Mouse (Mus musculus): ENCODE results near the gene Pnpla7. TPM values are rescaled to one million over a fixed set of nuclear protein-coding genes. Genes with fewer than 3 reads are reported as not detected.

Pnpla7 gene
- polyA plus RNA-seq, 1 experiment from 2014 or later: 16.7 TPM

- 75% methylated on average over 8 of the region's 8 CpGs for WGBS
- Histone ChIP-seq H3K27me3 (replicated peaks; ENCODE audit: control insufficient read depth, insufficient read depth, low read length) (no peaks in the 10 kb centered on the region), H3K27ac (ENCODE audit: low read depth, low read length) (no peak overlapping the region), H3K4me2 (replicated peaks; ENCODE audit: low read depth) (no peak overlapping the region), H3K4me1 (replicated peaks; ENCODE audit: control insufficient read depth, insufficient read depth, low read length) (0 out of 2 replicates have a peak, but pooled peaks cover 2% of the 10 kb centered on the region), H3K9me3 (ENCODE audit: control insufficient read depth) (no peaks in the 10 kb centered on the region), H3K36me3 (ENCODE audit: control insufficient read depth, insufficient read depth) (peaks cover 34% of the 10 kb centered on the region), H3K9ac (ENCODE audit: low read depth, low read length) (no peak overlapping the region), H3K4me3 (ENCODE audit: low read depth, low read length) (no peak overlapping the region)
- ATAC-seq: no peak
- no peak for TF ChIP-seq CTCF (IDR thresholded peaks at IDR 0.05; ENCODE audit: low read depth)
Measured at GRCm38 (mm10) chr2:25051450-25051849, 75.6 kb downstream of the Pnpla7 start.

- Histone ChIP-seq H3K4me3 (ENCODE audit: low read depth, low read length) (no peak overlapping the region), H3K4me1 (replicated peaks; ENCODE audit: control insufficient read depth, insufficient read depth, low read length) (0 out of 2 replicates have a peak, but pooled peaks cover 2% of the 10 kb centered on the region), H3K27ac (ENCODE audit: low read depth, low read length) (no peak overlapping the region), H3K4me2 (replicated peaks; ENCODE audit: low read depth) (no peak overlapping the region), H3K36me3 (ENCODE audit: control insufficient read depth, insufficient read depth) (peaks cover 42% of the 10 kb centered on the region), H3K9me3 (ENCODE audit: control insufficient read depth) (no peaks in the 10 kb centered on the region), H3K27me3 (replicated peaks; ENCODE audit: control insufficient read depth, insufficient read depth, low read length) (no peaks in the 10 kb centered on the region), H3K9ac (ENCODE audit: low read depth, low read length) (no peak overlapping the region)
- no peak for TF ChIP-seq CTCF (IDR thresholded peaks at IDR 0.05; ENCODE audit: low read depth)
- 95% methylated on average over 6 of the region's 6 CpGs for WGBS
- ATAC-seq: no peak
Measured at GRCm38 (mm10) chr2:25053101-25053500, 77.3 kb downstream of the Pnpla7 start.

- 0 out of 2 replicates have a peak, but pooled peaks cover 2% of the 10 kb centered on the region for H3K4me1 ChIP-seq (replicated peaks; ENCODE audit: control insufficient read depth, insufficient read depth, low read length)
- peaks cover 42% of the 10 kb centered on the region for H3K36me3 ChIP-seq (ENCODE audit: control insufficient read depth, insufficient read depth)
- peak within 1 kb of the TSS; percentile 60 for H3K4me3 ChIP-seq (ENCODE audit: low read depth, low read length)
- peak within 1 kb of the TSS; percentile 58 for H3K9ac ChIP-seq (ENCODE audit: low read depth, low read length)
- 4% methylated on average over 47 of the region's 47 CpGs for WGBS
- H3K4me2 ChIP-seq (replicated peaks; ENCODE audit: low read depth): peak within 1 kb of the TSS; percentile 82
- ATAC-seq: peak; percentile 79
- H3K27me3 ChIP-seq (replicated peaks; ENCODE audit: control insufficient read depth, insufficient read depth, low read length): no peaks in the 10 kb centered on the region
- H3K9me3 ChIP-seq (ENCODE audit: control insufficient read depth): no peaks in the 10 kb centered on the region
- no peak within 1 kb of the TSS for H3K27ac ChIP-seq (ENCODE audit: low read depth, low read length)
- peak; percentile 59 for TF ChIP-seq CTCF (IDR thresholded peaks at IDR 0.05; ENCODE audit: low read depth)
Measured at GRCm38 (mm10) chr2:25054221-25055067, 78.6 kb downstream of the Pnpla7 start, which contains the start of gene Nsmf. Nsmf (plus strand) TSS chr2:25054355.

- H3K36me3 ChIP-seq (ENCODE audit: control insufficient read depth, insufficient read depth): peaks cover 41% of the 10 kb centered on the region
- peak; percentile 17; the same call in 1 of the 2 replicates for ATAC-seq
- H3K4me1 ChIP-seq (replicated peaks; ENCODE audit: control insufficient read depth, insufficient read depth, low read length): 0 out of 2 replicates have a peak, but pooled peaks cover 2% of the 10 kb centered on the region
- TF ChIP-seq CTCF (IDR thresholded peaks at IDR 0.05; ENCODE audit: low read depth): no peak
- H3K27ac ChIP-seq (ENCODE audit: low read depth, low read length): no peak overlapping the region
- H3K9me3 ChIP-seq (ENCODE audit: control insufficient read depth): no peaks in the 10 kb centered on the region
- 66% methylated on average over 2 of the region's 2 CpGs for WGBS
- H3K9ac ChIP-seq (ENCODE audit: low read depth, low read length): peak overlapping the region; percentile 58
- H3K27me3 ChIP-seq (replicated peaks; ENCODE audit: control insufficient read depth, insufficient read depth, low read length): no peaks in the 10 kb centered on the region
- H3K4me2 ChIP-seq (replicated peaks; ENCODE audit: low read depth): peak overlapping the region; percentile 82
- H3K4me3 ChIP-seq (ENCODE audit: low read depth, low read length): peak overlapping the region; percentile 60
Measured at GRCm38 (mm10) chr2:25055068-25055405, 79.2 kb downstream of the Pnpla7 start.

GRCm38 (mm10) chr2:25055409-25056155, 79.7 kb downstream of the Pnpla7 start:
- no peak for TF ChIP-seq CTCF (IDR thresholded peaks at IDR 0.05; ENCODE audit: low read depth)
- ATAC-seq: no peak
- no peak overlapping the region for H3K27ac ChIP-seq (ENCODE audit: low read depth, low read length)
- no peaks in the 10 kb centered on the region for H3K9me3 ChIP-seq (ENCODE audit: control insufficient read depth)
- 93% methylated on average over 21 of the region's 21 CpGs for WGBS
- H3K4me3 ChIP-seq (ENCODE audit: low read depth, low read length): no peak overlapping the region
- 0 out of 2 replicates have a peak overlapping the region, but pooled peaks have one; percentile 58 for H3K9ac ChIP-seq (ENCODE audit: low read depth, low read length)
- H3K36me3 ChIP-seq (ENCODE audit: control insufficient read depth, insufficient read depth): peaks cover 44% of the 10 kb centered on the region
- H3K4me2 ChIP-seq (replicated peaks; ENCODE audit: low read depth): peak overlapping the region; percentile 82
- no peaks in the 10 kb centered on the region for H3K27me3 ChIP-seq (replicated peaks; ENCODE audit: control insufficient read depth, insufficient read depth, low read length)
- 0 out of 2 replicates have a peak, but pooled peaks cover 2% of the 10 kb centered on the region for H3K4me1 ChIP-seq (replicated peaks; ENCODE audit: control insufficient read depth, insufficient read depth, low read length)

GRCm38 (mm10) chr2:25058926-25059325, 83.1 kb downstream of the Pnpla7 start:
- ATAC-seq: no peak
- Histone ChIP-seq H3K9ac (ENCODE audit: low read depth, low read length) (no peak overlapping the region), H3K36me3 (ENCODE audit: control insufficient read depth, insufficient read depth) (peaks cover 41% of the 10 kb centered on the region), H3K9me3 (ENCODE audit: control insufficient read depth) (no peaks in the 10 kb centered on the region), H3K4me1 (replicated peaks; ENCODE audit: control insufficient read depth, insufficient read depth, low read length) (0 out of 2 replicates have a peak, but pooled peaks cover 2% of the 10 kb centered on the region), H3K27me3 (replicated peaks; ENCODE audit: control insufficient read depth, insufficient read depth, low read length) (no peaks in the 10 kb centered on the region), H3K4me2 (replicated peaks; ENCODE audit: low read depth) (no peak overlapping the region), H3K4me3 (ENCODE audit: low read depth, low read length) (no peak overlapping the region), H3K27ac (ENCODE audit: low read depth, low read length) (no peak overlapping the region)
- WGBS: 85% methylated on average over 7 of the region's 7 CpGs
- TF ChIP-seq CTCF (IDR thresholded peaks at IDR 0.05; ENCODE audit: low read depth): no peak

Measured in intestine, postnatal 0 days (tissue).